Mouse (Mus musculus) midbrain, embryonic 16.5 days (tissue): Measurements from ENCODE around the gene Tbx4. TPM values are rescaled to one million over a fixed set of nuclear protein-coding genes. Genes with fewer than 3 reads are reported as not detected.

Experiments used
- ATAC-seq: fragments of 200-750 bp; cut with Nextera tagmentation; 2 replicates; pipeline ENCODE4 v1.8.0; 2017; ENCODE audit warnings: moderate TSS enrichment
- H3K27ac ChIP-seq: fragments of 300-500 bp; sonication (generic); 2 replicates; pipeline ENCODE4 v1.5.1; 2014; ENCODE audit warnings: mild to moderate bottlenecking, low read length, mixed read lengths
- H3K27me3 ChIP-seq: fragments of 300-500 bp; sonication (generic); 2 replicates; pipeline ENCODE4 v1.6.1; 2014; ENCODE audit warnings: low read depth, low read length, mixed read lengths; ENCODE audit not compliant: control insufficient read depth, insufficient read depth
- H3K36me3 ChIP-seq: fragments of 300-500 bp; sonication (generic); 2 replicates; pipeline ENCODE4 v1.6.1; 2014; ENCODE audit warnings: mild to moderate bottlenecking, low read length, moderate library complexity, mixed read lengths; ENCODE audit not compliant: control insufficient read depth, insufficient read depth
- H3K4me1 ChIP-seq: fragments of 300-500 bp; sonication (generic); 2 replicates; pipeline ENCODE4 v1.6.1; 2014; ENCODE audit warnings: mild to moderate bottlenecking, low read length, mixed read lengths; ENCODE audit not compliant: control insufficient read depth, insufficient read depth
- H3K4me2 ChIP-seq: fragments of 300-500 bp; sonication (generic); 2 replicates; pipeline ENCODE4 v1.6.1; 2014; ENCODE audit warnings: mild to moderate bottlenecking, low read length, mixed read lengths
- H3K4me3 ChIP-seq: fragments of 300-500 bp; sonication (generic); 2 replicates; pipeline ENCODE4 v1.5.1; 2014; ENCODE audit warnings: low read depth, mild to moderate bottlenecking, low read length, moderate library complexity, mixed read lengths
- H3K9ac ChIP-seq: fragments of 300-500 bp; sonication (generic); 2 replicates; pipeline ENCODE4 v1.6.1; 2014; ENCODE audit warnings: low read depth, low read length, mixed read lengths
- H3K9me3 ChIP-seq: fragments of 300-500 bp; sonication (generic); replicated peaks from 2 replicates; pipeline ENCODE4 v1.6.1; 2014; ENCODE audit warnings: mild to moderate bottlenecking, low read length, mixed read lengths; ENCODE audit not compliant: control insufficient read depth, poor library complexity, severe bottlenecking
- WGBS: fragments of 180-500 bp; shearing (Covaris S2); extraction: QIAGEN DNeasy Blood & Tissue Kit; methylation state at CpG from one replicate; pipeline ENCODE4 v1.1.7; 2014; 5-methylcytosine and 5-hydroxymethylcytosine counted together
- polyA plus RNA-seq: library from polyadenylated mRNA; unstranded; fragments of >200 nt; fragmentation: Nextera tagmentation; extraction: Ambion mirVana; gene quantifications from 2 replicates; pipeline ENCODE4 v1.2.1, GENCODE M21; 2015

Tbx4 gene
- polyA plus RNA-seq, 1 experiment from 2014 or later = 0.43 TPM

DNA sequence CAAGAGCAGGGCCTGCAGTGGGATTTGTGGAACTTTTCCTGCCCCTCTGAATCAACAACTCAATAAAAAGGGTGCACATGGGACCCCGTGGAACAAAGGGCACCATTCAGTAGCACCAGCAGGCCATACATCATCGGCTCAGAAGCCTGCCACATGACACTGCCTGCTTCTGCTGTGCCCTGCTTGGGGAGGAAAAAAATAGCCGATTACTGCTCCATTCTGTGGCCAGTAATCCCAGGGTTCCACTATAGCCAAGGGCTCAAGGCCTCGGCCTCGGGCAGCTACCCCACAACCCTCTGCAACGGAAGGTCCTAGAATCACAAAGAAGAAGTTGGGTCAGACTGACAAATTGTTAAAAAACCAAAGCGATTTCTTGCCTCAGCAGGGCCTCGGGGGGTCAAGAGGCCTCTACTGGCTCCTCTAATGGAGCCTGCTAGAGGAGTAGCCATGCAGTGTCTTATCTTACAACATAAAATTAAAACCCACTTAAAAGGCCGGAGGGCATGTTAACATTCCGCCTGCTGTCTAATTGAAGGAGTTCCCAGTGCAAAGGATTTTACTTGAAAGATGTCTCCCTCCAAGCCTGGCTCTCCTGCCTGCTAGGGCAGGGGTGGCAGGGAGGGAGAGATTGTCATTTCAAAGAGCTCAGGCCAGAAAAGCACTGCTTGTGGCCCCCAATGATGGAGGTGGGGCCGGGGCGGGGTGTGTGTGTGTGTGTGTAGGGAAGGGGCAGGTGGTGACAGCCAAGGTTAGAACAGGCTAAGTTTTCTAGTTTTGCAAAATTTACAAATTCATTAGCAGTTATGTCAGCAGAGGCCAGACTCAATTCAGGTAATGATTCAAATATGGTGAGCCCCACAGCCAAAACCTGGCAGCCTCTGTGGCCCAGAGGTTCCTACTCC is 31.1 kb downstream of the Tbx4 start:
- WGBS = 33% methylated on average over 12 of the region's 12 CpGs
- no peak overlapping the region for H3K27ac ChIP-seq
- H3K4me2 ChIP-seq = no peak overlapping the region
- ATAC-seq = no peak
- H3K9me3 ChIP-seq = no peaks in the 10 kb centered on the region
- no peak overlapping the region for H3K4me3 ChIP-seq
- H3K9ac ChIP-seq = no peak overlapping the region
- peaks cover 11% of the 10 kb centered on the region; the same call in 1 of the 2 replicates for H3K4me1 ChIP-seq
- H3K27me3 ChIP-seq = peaks cover 3% of the 10 kb centered on the region; the same call in 1 of the 2 replicates
- H3K36me3 ChIP-seq = no peaks in the 10 kb centered on the region

DNA sequence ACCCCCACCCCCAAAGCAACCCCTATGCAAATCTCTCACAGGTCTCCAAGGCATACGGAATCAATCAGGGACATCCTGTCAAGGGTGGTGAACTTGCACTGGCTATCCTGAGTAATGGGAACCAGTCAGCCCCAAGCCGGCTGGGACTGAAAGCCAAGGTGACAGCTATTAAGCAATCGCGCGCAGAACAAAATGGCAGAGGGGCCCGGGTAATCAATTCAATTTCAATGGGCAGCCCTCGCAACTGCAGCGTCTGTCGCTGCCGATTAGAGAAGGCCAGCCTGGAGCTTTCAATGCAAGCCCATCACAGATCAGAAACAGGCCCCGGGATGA is 31.7 kb downstream of the Tbx4 start:
- Histone ChIP-seq H3K4me2 (peak overlapping the region; percentile 19; the same call in 1 of the 2 replicates), H3K27ac (no peak overlapping the region), H3K27me3 (peaks cover 8% of the 10 kb centered on the region; the same call in 1 of the 2 replicates), H3K9ac (no peak overlapping the region), H3K4me3 (no peak overlapping the region), H3K4me1 (peaks cover 11% of the 10 kb centered on the region; the same call in 1 of the 2 replicates), H3K36me3 (no peaks in the 10 kb centered on the region), H3K9me3 (no peaks in the 10 kb centered on the region)
- ATAC-seq = no peak
- WGBS = 5% methylated on average over 11 of the region's 11 CpGs

DNA sequence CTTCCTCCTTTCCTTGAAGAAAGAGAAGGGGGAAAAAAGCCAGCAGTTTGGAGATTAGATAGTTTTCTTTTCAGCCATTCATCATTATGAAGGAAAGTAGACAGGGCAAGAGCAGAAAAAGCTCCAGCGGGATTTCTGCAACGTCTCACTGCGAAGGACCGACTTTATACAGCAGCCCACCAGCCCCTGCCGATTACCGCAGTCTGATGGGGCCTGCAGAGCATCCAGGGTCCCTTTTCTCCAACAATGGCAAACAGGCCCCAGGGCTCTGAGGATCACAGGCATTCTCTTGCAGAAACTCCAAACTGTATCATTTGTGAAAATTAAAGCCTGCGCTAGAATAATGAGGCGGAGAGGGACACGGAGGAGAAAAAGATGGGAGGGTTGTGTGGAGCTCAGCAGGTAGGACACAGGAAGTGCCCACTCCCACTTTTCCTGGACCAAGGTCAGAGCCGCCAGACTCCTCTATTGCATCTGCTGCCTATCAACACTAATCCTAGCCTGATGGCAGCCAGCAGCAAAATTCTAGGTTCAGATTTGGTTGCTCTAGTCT is 32.2 kb downstream of the Tbx4 start:
- Histone ChIP-seq H3K9ac (no peak overlapping the region), H3K4me2 (peak overlapping the region; percentile 19; the same call in 1 of the 2 replicates), H3K9me3 (no peaks in the 10 kb centered on the region), H3K27me3 (peaks cover 12% of the 10 kb centered on the region; the same call in 1 of the 2 replicates), H3K4me3 (no peak overlapping the region), H3K27ac (no peak overlapping the region), H3K36me3 (no peaks in the 10 kb centered on the region), H3K4me1 (peaks cover 11% of the 10 kb centered on the region; the same call in 1 of the 2 replicates)
- no peak for ATAC-seq
- 28% methylated on average over 10 of the region's 10 CpGs for WGBS

DNA sequence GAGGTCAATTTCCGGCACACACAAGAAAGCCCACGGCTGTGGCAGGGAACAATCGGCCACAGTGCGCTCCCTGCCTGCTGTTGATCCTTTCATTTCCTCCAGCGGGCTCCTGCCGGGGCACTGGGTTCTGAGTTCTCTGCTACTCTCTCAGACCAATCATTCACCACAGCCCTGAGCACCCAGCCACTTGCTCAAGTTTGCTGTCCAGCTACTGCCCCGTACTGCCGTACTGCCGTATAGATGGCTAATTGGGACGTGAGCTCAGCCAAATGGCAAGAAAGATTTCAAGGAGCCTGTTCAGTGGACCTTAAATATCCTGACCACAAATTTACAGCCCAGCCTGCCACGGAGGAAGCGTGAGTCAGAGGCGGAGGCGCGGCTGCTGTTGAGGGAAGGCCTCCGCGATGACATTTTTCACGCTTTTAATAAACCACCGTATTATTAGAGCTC is 39.1 kb downstream of the Tbx4 start:
- 6% methylated on average over 19 of the region's 19 CpGs for WGBS
- peaks cover 10% of the 10 kb centered on the region for H3K4me1 ChIP-seq
- ATAC-seq = no peak
- no peak overlapping the region for H3K9ac ChIP-seq
- peaks cover 42% of the 10 kb centered on the region for H3K27me3 ChIP-seq
- no peaks in the 10 kb centered on the region for H3K9me3 ChIP-seq
- no peak overlapping the region for H3K27ac ChIP-seq
- no peaks in the 10 kb centered on the region for H3K36me3 ChIP-seq
- H3K4me2 ChIP-seq = peak overlapping the region; percentile 34
- 0 out of 2 replicates have a peak overlapping the region, but pooled peaks have one; percentile 8 for H3K4me3 ChIP-seq

DNA sequence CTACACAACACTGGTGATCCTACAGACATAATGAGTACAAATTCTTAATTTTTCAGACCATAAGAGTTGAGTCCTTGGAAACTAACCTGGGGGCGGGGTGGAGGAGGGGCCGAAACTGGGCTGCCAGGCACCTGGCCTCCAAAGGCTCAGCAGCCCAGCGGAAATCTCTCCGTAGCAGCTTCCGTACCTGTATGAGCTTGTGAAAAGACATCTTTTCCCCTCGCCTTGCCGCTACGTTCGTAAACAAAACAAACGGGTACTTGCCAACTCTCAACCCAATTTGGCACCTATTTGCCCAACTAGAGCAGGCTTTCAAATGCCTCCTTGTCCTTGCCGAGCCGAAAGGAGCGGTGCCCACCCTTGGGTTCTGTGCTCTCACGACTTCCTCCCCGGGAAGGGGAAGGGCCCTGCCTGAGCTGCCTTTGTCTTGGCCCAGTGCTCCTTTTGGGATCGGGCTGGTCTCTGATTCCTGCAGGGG is 40.1 kb downstream of the Tbx4 start:
- Histone ChIP-seq H3K36me3 (no peaks in the 10 kb centered on the region), H3K4me2 (peak overlapping the region; percentile 38), H3K27me3 (peaks cover 42% of the 10 kb centered on the region), H3K27ac (no peak overlapping the region), H3K4me3 (no peak overlapping the region; the same call in 1 of the 2 replicates), H3K4me1 (peaks cover 10% of the 10 kb centered on the region), H3K9me3 (no peaks in the 10 kb centered on the region), H3K9ac (no peak overlapping the region)
- 7% methylated on average over 16 of the region's 16 CpGs for WGBS
- ATAC-seq = no peak

DNA sequence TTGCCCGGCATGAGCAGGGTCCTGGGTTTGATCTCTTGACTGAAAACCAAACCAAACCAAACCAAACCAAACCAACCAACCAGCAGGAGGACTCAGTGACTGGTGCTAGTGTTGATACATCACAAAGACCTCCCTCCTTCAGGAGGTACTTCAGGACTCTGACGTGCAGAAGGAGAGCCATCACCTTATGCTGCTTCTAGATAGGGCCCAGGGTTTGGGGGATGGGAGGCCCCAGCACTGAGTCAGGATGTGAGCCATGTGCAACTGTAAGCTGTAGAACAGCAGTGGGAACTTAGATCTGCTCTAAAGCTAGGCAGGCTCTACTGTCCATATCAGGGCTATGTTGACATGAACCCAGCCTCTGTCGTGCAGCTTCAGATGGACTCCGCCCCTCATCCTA is 41.9 kb downstream of the Tbx4 start:
- no peak overlapping the region for H3K27ac ChIP-seq
- no peak for ATAC-seq
- H3K4me1 ChIP-seq = peaks cover 10% of the 10 kb centered on the region
- H3K4me2 ChIP-seq = no peak overlapping the region
- 79% methylated on average over 4 of the region's 4 CpGs for WGBS
- H3K36me3 ChIP-seq = no peaks in the 10 kb centered on the region
- peaks cover 33% of the 10 kb centered on the region for H3K27me3 ChIP-seq
- no peaks in the 10 kb centered on the region for H3K9me3 ChIP-seq
- no peak overlapping the region for H3K4me3 ChIP-seq
- no peak overlapping the region for H3K9ac ChIP-seq

DNA sequence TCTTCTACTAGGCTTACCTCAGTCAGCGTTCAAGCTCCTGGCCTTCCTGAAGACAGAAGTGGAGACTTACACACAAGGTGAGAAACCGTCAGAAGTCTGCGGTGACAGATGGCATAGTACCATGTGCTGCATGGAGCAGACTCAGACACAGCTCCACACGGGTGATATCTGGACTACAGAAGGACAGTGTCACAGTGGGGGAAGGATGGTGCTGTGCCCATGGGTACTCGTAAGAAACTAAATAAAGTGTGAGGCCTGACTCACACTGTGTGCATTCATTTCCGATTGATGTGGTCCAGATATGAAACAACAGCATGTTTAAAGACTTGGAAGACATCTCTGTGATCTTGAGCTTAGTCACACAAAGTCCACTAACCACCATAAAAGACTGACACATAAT is 43.4 kb downstream of the Tbx4 start:
- peaks cover 20% of the 10 kb centered on the region for H3K27me3 ChIP-seq
- no peaks in the 10 kb centered on the region for H3K36me3 ChIP-seq
- no peaks in the 10 kb centered on the region for H3K9me3 ChIP-seq
- H3K4me3 ChIP-seq = no peak overlapping the region
- peaks cover 10% of the 10 kb centered on the region for H3K4me1 ChIP-seq
- no peak overlapping the region for H3K9ac ChIP-seq
- WGBS = 92% methylated on average over 6 of the region's 6 CpGs
- H3K27ac ChIP-seq = no peak overlapping the region
- no peak for ATAC-seq
- no peak overlapping the region for H3K4me2 ChIP-seq

DNA sequence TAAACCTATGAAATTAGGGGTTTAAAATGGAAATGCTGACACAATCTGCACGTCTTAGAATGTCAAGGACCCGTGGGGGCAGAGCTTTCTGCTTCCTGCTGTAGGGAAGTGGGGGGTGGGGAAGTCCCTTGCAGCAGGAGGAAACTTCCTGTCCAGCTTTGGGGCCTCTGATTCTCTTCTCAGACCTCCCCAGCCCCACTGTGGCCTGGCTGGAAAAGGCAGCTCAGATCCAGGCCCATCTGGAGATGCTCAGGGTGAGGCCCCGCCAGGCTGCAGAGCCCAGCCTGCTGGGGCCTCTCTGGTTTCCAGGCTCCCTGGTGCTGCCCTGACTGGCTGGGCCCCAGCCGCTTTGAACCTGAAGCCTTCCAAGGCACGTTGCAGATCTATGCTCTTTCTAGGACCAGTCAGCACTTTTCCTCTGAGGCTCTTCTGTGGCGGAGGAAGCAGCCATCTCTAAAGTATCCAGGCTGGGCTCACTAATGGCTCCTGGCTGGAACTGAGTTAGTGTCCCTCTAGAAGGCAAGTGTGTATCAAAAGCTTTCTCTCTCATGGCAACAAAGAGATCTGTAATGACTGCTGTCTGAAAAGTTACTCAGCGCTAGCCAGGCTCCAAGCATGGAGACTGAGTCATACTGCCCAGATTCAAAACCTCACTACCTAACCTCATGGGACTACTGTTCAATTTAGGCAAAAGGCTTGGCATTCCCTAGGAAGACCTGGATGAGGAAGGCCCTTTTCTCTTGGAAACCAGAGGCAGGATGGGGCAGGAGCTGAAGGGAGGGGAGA is 55.8 kb downstream of the Tbx4 start:
- no peaks in the 10 kb centered on the region for H3K27me3 ChIP-seq
- H3K9ac ChIP-seq = no peak overlapping the region
- no peak overlapping the region for H3K4me2 ChIP-seq
- H3K4me3 ChIP-seq = no peak overlapping the region
- 50% methylated on average over 7 of the region's 7 CpGs for WGBS
- no peak for ATAC-seq
- no peaks in the 10 kb centered on the region for H3K36me3 ChIP-seq
- H3K27ac ChIP-seq = no peak overlapping the region
- no peaks in the 10 kb centered on the region for H3K9me3 ChIP-seq
- H3K4me1 ChIP-seq = no peaks in the 10 kb centered on the region
